Mouse (Mus musculus) hindbrain, postnatal 0 days (tissue): ENCODE data around the gene Gps1. TPM values are rescaled to one million over a fixed set of nuclear protein-coding genes. Genes with fewer than 3 reads are reported as not detected.
A peak's percentile ranks its signal among the peaks of the same experiment; 100 is the strongest.

Experiments used
- ATAC-seq: fragments of 200-750 bp; cut with Nextera tagmentation; 2 replicates; pipeline ENCODE4 v1.8.0; 2017; ENCODE audit warnings: mild to moderate bottlenecking, moderate TSS enrichment, moderate library complexity
- DNase-seq: peaks from one replicate; pipeline ENCODE4 v3.0.0-alpha.2; 2015; ENCODE audit warnings: low spot score
- H3K27ac ChIP-seq: fragments of 300-500 bp; sonication (generic); 2 replicates; pipeline ENCODE4 v1.5.1; 2014; ENCODE audit warnings: mild to moderate bottlenecking
- H3K27me3 ChIP-seq: fragments of 300-500 bp; sonication (generic); 2 replicates; pipeline ENCODE4 v1.6.1; 2014; ENCODE audit warnings: low read length, mixed read lengths; ENCODE audit not compliant: insufficient read depth
- H3K36me3 ChIP-seq: fragments of 300-500 bp; sonication (generic); 2 replicates; pipeline ENCODE4 v1.6.1; 2014; ENCODE audit warnings: low read length, mixed read lengths; ENCODE audit not compliant: insufficient read depth
- H3K4me1 ChIP-seq: fragments of 300-500 bp; sonication (generic); 2 replicates; pipeline ENCODE4 v1.6.1; 2014; ENCODE audit warnings: antibody characterized with exemption, low read length, mixed read lengths; ENCODE audit not compliant: insufficient read depth
- H3K4me2 ChIP-seq: fragments of 300-500 bp; sonication (generic); 2 replicates; pipeline ENCODE4 v1.6.1; 2014; ENCODE audit warnings: low read depth, mild to moderate bottlenecking, low read length, moderate library complexity, mixed read lengths
- H3K4me3 ChIP-seq: fragments of 300-500 bp; sonication (generic); 2 replicates; pipeline ENCODE4 v1.5.1; 2014; ENCODE audit warnings: low read length
- H3K9ac ChIP-seq: fragments of 300-500 bp; sonication (generic); replicated peaks from 2 replicates; pipeline ENCODE4 v1.6.1; 2014; ENCODE audit warnings: mild to moderate bottlenecking, low read length, moderate library complexity, mixed read lengths
- H3K9me3 ChIP-seq: fragments of 300-500 bp; sonication (generic); 2 replicates; pipeline ENCODE4 v1.6.1; 2016; ENCODE audit warnings: low read length, mixed read lengths
- CTCF ChIP-seq: IDR thresholded peaks from 2 replicates; pipeline ENCODE4 v1.5.1; 2016; ENCODE audit warnings: antibody characterized with exemption, control low read depth, low read depth
- WGBS: fragments of 180-500 bp; shearing (Covaris S2); extraction: QIAGEN DNeasy Blood & Tissue Kit; methylation state at CpG from one replicate; pipeline ENCODE4 v1.1.7; 2014; 5-methylcytosine and 5-hydroxymethylcytosine counted together
- polyA plus RNA-seq: library from polyadenylated mRNA; unstranded; fragments of >200 nt; fragmentation: Nextera tagmentation; extraction: Ambion mirVana; gene quantifications from 2 replicates; pipeline ENCODE4 v1.2.1, GENCODE M21; 2015
- total RNA-seq: library from RNA; depleted of rRNA; stranded (reverse); fragments of >200 nt; gene quantifications from 2 replicates; pipeline ENCODE4 v1.2.3, GENCODE M21; 2014

Gps1 gene
- total and polyA plus RNA-seq, 2 experiments from 2014 or later: 242 to 314 TPM

- TF ChIP-seq CTCF: no peak
- Histone ChIP-seq H3K9ac (peak within 1 kb of the TSS; percentile 96), H3K4me3 (peak within 1 kb of the TSS; percentile 98), H3K4me1 (peaks cover 7% of the 10 kb centered on the region), H3K36me3 (peaks cover 24% of the 10 kb centered on the region), H3K4me2 (peak within 1 kb of the TSS; percentile 84), H3K27me3 (no peaks in the 10 kb centered on the region), H3K27ac (peak within 1 kb of the TSS; percentile 87), H3K9me3 (no peaks in the 10 kb centered on the region)
- ATAC-seq (peak; percentile 90), DNase-seq (peak; percentile 98)
- 4% methylated on average over 57 of the region's 59 CpGs for WGBS
These were observed 11.9 kb downstream of the Gps1 start, which contains the start of gene Dus1l for GRCm38 (mm10) chr11:120795756-120796613. Gene Dus1l (minus strand): TSS chr11:120796403.

GRCm38 (mm10) chr11:120796614-120796946, 12.5 kb downstream of the Gps1 start:
- WGBS: 30% methylated on average over 8 of the region's 8 CpGs
- TF ChIP-seq CTCF: no peak
- Histone ChIP-seq H3K9ac (peak overlapping the region; percentile 43; the same call in 1 of the 2 replicates), H3K4me3 (peak overlapping the region; percentile 98; the same call in 1 of the 2 replicates), H3K27ac (peak overlapping the region; percentile 87), H3K36me3 (peaks cover 18% of the 10 kb centered on the region), H3K4me1 (peaks cover 7% of the 10 kb centered on the region), H3K9me3 (no peaks in the 10 kb centered on the region), H3K4me2 (peak overlapping the region; percentile 36), H3K27me3 (no peaks in the 10 kb centered on the region)
- ATAC-seq (peak; percentile 34; the same call in 1 of the 2 replicates), DNase-seq (no peak)

- Histone ChIP-seq H3K4me1 (peaks cover 7% of the 10 kb centered on the region), H3K36me3 (peaks cover 2% of the 10 kb centered on the region; the same call in 1 of the 2 replicates), H3K9ac (no peak overlapping the region), H3K9me3 (no peaks in the 10 kb centered on the region), H3K4me3 (no peak overlapping the region), H3K4me2 (no peak overlapping the region), H3K27me3 (no peaks in the 10 kb centered on the region), H3K27ac (no peak overlapping the region)
- WGBS: 87% methylated on average over 3 of the region's 3 CpGs
- no peak for ATAC-seq
- no peak for DNase-seq
- no peak for TF ChIP-seq CTCF
These were observed 14.2 kb downstream of the Gps1 start for GRCm38 (mm10) chr11:120798244-120798643.

- 0 out of 2 replicates have a peak overlapping the region, but pooled peaks have one; percentile 18 for H3K4me2 ChIP-seq
- H3K36me3 ChIP-seq: no peaks in the 10 kb centered on the region
- no peaks in the 10 kb centered on the region for H3K27me3 ChIP-seq
- H3K27ac ChIP-seq: no peak overlapping the region
- no peak for TF ChIP-seq CTCF
- ATAC-seq (no peak), DNase-seq (no peak)
- no peaks in the 10 kb centered on the region for H3K9me3 ChIP-seq
- no peak overlapping the region for H3K4me3 ChIP-seq
- 62% methylated on average over 6 of the region's 6 CpGs for WGBS
- no peak overlapping the region for H3K9ac ChIP-seq
- H3K4me1 ChIP-seq: peaks cover 7% of the 10 kb centered on the region
These were observed 15.3 kb downstream of the Gps1 start for GRCm38 (mm10) chr11:120799316-120799890.

- Histone ChIP-seq H3K27ac (peak overlapping the region; percentile 22; the same call in 1 of the 2 replicates), H3K4me1 (peaks cover 5% of the 10 kb centered on the region), H3K9ac (no peak overlapping the region), H3K36me3 (no peaks in the 10 kb centered on the region), H3K4me3 (no peak overlapping the region), H3K4me2 (0 out of 2 replicates have a peak overlapping the region, but pooled peaks have one; percentile 18), H3K27me3 (no peaks in the 10 kb centered on the region), H3K9me3 (no peaks in the 10 kb centered on the region)
- ATAC-seq (peak; percentile 79), DNase-seq (peak; percentile 92)
- TF ChIP-seq CTCF: peak; percentile 94
- WGBS: 13% methylated on average over 10 of the region's 10 CpGs
These were observed 16.2 kb downstream of the Gps1 start for GRCm38 (mm10) chr11:120800061-120800904.

GRCm38 (mm10) chr11:120804274-120804673, 20.2 kb downstream of the Gps1 start:
- H3K36me3 ChIP-seq: peaks cover 40% of the 10 kb centered on the region
- ATAC-seq (no peak), DNase-seq (no peak)
- H3K4me3 ChIP-seq: no peak overlapping the region
- no peaks in the 10 kb centered on the region for H3K4me1 ChIP-seq
- no peak overlapping the region for H3K4me2 ChIP-seq
- H3K27ac ChIP-seq: no peak overlapping the region
- H3K9me3 ChIP-seq: no peaks in the 10 kb centered on the region
- TF ChIP-seq CTCF: no peak
- 78% methylated on average over 7 of the region's 7 CpGs for WGBS
- H3K9ac ChIP-seq: no peak overlapping the region
- no peaks in the 10 kb centered on the region for H3K27me3 ChIP-seq
